Mouse (Mus musculus) cerebellum, adult (tissue): ENCODE data around the gene Cd163.
"Not testable (repeated sequence)": the region's sequence is repeated elsewhere in the genome, so short reads cannot be mapped to it uniquely, and the experiment has no call there.

ENCODE experiments used
- ATAC-seq: cut with Nextera tagmentation; 2 replicates; pipeline ENCODE4 v1.9.2; 2017; ENCODE audit warnings: mild to moderate bottlenecking, moderate library complexity, mixed read lengths; ENCODE audit not compliant: insufficient number of reproducible peaks, low FRiP score, low TSS enrichment

Cd163 gene

DNA sequence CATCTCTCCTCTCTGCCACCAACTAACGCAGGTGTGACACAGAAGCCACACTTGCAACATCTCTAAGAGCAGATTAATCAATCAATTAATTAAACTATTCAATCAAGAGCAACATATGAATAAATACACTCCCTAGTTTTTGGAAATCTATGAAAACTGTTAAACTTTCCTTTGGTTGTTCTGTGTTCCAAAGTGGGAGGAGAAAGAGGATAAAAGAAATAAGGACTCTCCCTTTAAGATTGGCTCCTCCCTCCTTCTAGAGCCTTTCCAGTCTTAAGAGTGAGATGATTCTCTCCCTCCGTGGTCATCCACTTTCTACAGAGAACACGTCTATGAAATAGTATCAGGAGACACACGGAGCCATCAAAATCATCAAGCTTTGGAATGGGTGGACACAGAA is at the start of gene Cd163:
Gene Cd163, plus strand, starts transcription at position 301 of the 400 bp plus-strand sequence.
- no peak for ATAC-seq

DNA sequence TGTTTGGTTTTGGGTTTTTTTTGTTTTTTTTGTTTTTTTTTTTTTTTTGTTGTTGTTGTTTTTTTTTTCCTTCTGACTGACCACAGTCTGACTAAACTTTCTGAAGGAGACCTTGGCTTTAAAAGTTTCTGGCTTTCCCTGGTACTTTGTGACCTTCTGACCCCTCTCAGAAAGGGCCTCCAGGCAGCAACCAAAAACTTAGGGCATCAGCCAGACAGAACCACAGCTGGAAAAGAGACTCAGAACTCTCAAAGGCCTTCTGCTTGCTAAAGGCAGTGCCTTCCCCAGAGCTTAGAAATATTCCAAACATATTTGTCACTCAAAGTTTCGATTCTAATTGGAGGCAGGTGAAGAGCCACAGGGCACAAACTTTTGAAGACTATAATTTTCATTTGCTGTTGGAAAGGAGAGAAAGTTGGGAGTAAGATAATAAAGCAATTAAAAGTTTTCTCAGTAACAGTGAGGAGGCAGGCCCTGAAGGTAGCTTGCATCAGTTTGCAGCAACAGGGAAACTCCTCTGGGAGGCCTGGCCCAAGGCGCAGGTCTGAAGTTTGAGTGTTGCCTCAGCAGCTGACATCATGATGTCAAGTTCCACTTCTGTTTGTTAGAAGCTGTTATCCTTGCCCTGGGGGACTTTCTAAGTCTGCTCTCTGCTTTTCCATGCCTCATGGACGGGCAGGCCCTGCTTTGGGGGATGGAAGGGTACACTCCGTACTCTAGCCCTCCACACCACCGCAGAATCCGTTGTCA is 48.6 kb upstream of the Cd163 start:
- no peak for ATAC-seq

GRCm38 (mm10) chr6:124260198-124260931 is 44.1 kb upstream of the Cd163 start:
- 0 out of 2 replicates have a peak, but pooled peaks have one; percentile 59 for ATAC-seq

GRCm38 (mm10) chr6:124262696-124263095 is 41.8 kb upstream of the Cd163 start:
- ATAC-seq = no peak

DNA sequence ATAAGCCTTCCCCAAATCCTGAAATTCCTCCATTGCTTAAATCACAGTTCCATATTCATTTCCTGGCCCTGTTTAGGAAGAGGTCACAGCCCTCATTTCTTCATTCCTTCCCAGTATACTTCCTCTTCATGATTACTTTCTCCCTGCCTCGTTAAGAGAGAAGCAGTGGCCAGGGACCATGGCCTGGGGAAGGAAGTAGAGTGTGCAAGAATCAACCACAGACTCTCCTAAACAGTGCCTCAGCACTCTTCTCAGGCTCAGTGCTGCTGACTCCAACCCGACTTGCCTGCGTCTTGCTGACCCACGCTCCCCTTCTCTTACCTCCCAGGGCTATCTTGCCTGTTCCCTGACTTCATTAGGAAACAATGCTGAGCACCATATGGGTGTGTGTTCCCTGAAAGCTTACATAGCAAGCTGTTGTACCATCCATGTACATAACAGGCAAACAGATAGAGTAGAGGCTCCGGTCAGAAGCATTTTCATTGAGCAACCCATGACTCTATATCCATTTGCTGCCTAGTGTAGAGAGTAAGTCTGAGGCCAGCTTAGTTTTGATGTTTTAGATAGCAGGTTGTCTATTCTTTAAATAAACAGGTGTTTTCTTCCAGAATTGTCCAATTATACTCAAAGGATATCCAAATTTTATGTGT is 31.1 kb upstream of the Cd163 start:
- ATAC-seq = no peak

- ATAC-seq = no peak
These were observed 26.8 kb upstream of the Cd163 start for GRCm38 (mm10) chr6:124277641-124278040.

GRCm38 (mm10) chr6:124278291-124278690 is 26.2 kb upstream of the Cd163 start:
- no peak for ATAC-seq

DNA sequence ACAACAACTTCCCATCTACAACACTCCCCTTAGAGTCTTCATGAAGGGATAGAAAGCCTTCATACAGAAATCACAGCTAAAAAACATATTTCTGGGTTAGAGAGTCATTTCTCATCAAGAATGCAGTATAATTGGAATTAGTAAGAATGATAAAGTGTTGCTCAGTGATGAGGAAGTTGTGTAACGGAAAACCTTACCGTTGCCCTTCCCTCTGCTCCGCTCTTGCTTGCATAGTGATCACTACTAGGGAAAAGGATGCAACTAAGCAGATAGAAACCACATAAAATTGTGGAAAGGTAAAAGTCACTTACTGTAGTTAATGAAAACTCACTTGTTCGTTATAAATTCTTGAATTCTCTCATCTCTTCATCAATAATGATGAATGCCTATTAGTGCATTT is 21.7 kb upstream of the Cd163 start:
- ATAC-seq = no peak

DNA sequence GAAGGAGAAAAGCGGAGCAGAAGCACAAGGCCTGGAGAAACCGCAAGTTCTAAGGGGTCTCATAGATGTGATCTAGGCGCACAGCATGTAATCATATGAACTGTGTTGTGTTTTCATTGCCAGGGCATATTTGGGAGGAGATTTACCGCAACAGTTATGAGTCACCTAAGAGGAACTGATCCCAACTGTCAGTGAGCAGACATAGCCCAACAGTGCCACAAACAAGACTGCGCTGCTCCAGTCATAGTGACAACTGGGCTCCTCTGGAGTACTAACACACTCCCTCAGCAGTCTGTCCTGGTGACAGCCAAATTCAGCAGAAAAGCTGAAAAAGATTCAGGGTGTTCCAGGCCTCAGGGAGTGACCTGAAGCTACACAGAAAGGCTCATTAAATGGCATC is 7.1 kb upstream of the Cd163 start:
- not testable (repeated sequence) for ATAC-seq

- ATAC-seq = no peak
These were observed 2.8 kb upstream of the Cd163 start for GRCm38 (mm10) chr6:124301447-124302192.

- ATAC-seq = peak; percentile 72; the same call in 1 of the 2 replicates
These were observed 4.5 kb downstream of the Cd163 start for GRCm38 (mm10) chr6:124308935-124309334.

DNA sequence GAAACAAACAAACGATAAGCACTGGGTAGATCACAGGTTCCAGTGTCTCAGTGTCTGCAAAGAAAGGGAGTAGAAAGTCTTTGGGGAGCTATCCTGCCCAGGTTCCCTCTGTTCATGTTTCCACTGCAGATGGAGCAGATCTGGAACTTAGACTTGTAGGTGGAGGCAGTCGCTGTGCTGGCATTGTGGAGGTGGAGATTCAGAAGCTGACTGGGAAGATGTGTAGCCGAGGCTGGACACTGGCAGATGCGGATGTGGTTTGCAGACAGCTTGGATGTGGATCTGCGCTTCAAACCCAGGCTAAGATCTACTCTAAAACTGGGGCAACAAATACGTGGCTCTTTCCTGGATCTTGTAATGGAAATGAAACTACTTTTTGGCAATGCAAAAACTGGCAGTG is 7.8 kb downstream of the Cd163 start:
- no peak for ATAC-seq

- ATAC-seq = no peak
These were observed 15.9 kb downstream of the Cd163 start for GRCm38 (mm10) chr6:124320371-124320770.

GRCm38 (mm10) chr6:124321481-124322475 is 17.3 kb downstream of the Cd163 start:
- 0 out of 2 replicates have a peak, but pooled peaks have one; percentile 17 for ATAC-seq

DNA sequence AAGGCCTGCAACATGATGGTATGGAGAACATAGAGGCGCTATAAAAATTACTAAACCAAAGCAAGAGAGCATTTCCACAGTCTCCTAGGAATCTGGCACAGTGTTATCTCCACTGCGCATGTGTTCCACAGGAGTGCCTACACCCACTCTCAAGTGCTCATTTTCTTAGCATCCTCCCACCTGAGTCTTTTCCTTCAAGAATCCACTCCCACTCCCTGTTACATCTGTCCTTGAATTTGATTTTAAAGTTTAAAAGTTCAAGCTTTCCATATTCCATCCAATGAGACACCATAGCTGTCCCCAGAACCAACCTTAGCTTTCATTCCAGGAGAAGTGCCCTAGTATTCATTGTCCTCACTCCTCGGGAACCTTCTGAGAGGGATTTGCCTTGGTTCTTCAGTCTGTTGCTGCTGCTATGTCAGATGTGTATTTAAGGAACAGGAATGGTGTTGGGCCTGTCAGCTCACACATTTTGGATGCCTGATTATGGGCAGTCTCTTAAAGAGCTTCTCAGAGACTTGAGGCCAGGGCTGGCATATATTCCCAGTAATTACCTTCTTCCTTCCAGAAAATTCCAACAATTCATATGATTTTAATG is 24.0 kb downstream of the Cd163 start:
- no peak for ATAC-seq

- ATAC-seq = no peak
These were observed 25.2 kb downstream of the Cd163 start for GRCm38 (mm10) chr6:124329622-124330021.

- no peak for ATAC-seq
These were observed 40.6 kb downstream of the Cd163 start for GRCm38 (mm10) chr6:124345096-124345495.

- ATAC-seq = no peak
These were observed 42.2 kb downstream of the Cd163 start for GRCm38 (mm10) chr6:124346613-124347012.

- no peak for ATAC-seq
These were observed 48.8 kb downstream of the Cd163 start for GRCm38 (mm10) chr6:124353246-124353645.
